Mouse (Mus musculus) adrenal gland, postnatal 25 days (tissue): Measurements from ENCODE around the gene C5ar1. TPM values are rescaled to one million over a fixed set of nuclear protein-coding genes. Genes with fewer than 3 reads are reported as not detected.
A peak's percentile ranks its signal among the peaks of the same experiment; 100 is the strongest.
"Not testable (repeated sequence)": the region's sequence is repeated elsewhere in the genome, so short reads cannot be mapped to it uniquely, and the experiment has no call there.

Source experiments
- DNase-seq: peaks from one replicate; pipeline ENCODE4 v3.0.0; 2021; ENCODE audit warnings: mixed read lengths
- long read RNA-seq: library from polyadenylated mRNA; stranded (forward); transcript quantifications from one replicate; pipeline ENCODE4 v2.0.0, GENCODE M21; 2021
- total RNA-seq: library from RNA; stranded (reverse); gene quantifications from 2 replicates; pipeline ENCODE4 v1.2.3, GENCODE M21; 2021

C5ar1 gene
- total RNA-seq: 2.0 and 3.2 TPM in 2 replicates
- long read RNA-seq, transcript C5ar1-202 (2 exons, 2,540 nt): major isoform, 10 of 13 reads
- long read RNA-seq, partial matches to known transcripts: 0 of 13 reads
- long read RNA-seq, other reads (novel, unspliced or antisense): 3 of 13 reads

DNA sequence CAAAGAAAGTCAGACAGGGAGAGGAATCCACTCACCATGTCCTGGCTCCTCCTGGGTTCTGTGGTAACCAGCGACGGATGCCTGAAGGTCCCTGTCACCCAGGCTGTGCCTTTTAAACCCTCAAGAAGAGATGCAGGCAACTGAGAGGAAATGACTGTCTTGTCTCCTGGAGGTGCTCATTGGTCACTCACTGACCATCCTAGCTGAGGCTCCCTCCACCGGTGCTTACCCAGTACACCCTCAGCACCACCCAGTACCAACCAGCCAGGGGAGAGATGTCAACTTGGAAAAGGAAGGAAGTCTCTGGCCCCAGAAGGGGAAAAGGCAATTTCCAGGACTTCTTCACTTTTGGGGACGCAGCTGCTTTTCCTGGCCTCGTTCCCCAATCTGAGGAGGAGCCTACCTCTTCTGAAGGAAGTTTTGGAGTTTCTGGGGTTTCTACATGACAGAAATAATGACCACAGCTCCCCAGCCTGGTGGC is at the start of gene C5ar1:
C5ar1 (minus strand) TSS at position 431 of the 481 bp plus-strand sequence.
- DNase-seq: no peak

DNA sequence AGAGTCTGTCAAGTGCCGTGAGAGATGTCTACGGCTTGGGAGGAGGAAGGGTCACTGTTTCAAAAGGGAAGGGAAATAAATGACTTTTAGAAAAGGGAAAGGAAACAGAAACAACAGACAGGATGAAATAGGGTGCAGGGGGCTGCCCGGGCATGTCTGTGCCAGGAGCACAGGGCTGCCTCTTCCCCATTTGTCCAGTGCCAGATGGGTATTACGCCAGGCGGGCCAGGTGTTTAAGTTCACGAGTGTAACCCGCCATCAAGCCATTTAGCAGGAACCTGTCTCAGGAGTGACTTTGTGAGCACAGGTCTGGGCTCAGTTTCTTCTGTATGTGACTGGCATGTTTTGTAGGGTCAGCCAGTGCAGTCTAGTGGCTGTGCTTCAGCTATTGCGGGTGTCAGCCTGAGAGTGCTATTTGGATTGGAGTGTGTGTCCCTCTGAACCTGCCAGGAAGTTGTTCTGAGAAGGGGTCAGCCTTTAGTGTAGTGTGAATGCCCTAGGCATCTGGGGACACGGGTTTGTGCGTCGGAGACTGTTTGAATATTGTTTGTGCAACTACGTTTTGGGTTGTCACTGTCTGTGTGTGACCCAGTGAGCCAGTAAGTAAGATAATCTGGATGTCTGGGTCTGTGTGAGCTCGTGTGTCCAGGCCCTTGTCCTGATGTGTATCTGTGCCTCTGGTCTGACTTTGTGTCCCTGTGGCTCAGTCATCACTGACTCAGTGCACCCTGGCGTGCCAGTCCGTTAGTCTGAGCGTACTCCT is 49.4 kb upstream of the C5ar1 start:
- no peak for DNase-seq

DNA sequence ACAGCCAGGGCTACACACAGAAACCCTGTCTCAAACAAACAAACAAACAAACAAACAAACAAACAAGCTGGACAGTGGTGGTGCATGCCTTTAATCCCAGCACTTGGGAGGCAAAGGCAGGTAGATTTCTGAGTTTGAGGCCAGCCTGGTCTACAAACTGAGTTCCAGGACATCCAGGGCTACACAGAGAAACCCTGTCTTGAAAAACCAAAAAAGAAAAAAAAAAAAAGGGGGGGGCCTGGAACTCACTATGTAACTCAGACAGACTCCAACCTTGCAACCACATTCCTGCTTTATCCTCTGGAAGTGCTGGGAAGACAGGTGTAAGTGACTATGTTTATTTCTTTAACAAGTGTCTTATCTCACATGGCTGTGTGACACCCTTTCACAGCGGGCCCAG is 48.8 kb upstream of the C5ar1 start, which contains the start of gene Bbc3:
Bbc3 (plus strand) TSS at position 301 of the 400 bp plus-strand sequence.
- not testable (repeated sequence) for DNase-seq

DNA sequence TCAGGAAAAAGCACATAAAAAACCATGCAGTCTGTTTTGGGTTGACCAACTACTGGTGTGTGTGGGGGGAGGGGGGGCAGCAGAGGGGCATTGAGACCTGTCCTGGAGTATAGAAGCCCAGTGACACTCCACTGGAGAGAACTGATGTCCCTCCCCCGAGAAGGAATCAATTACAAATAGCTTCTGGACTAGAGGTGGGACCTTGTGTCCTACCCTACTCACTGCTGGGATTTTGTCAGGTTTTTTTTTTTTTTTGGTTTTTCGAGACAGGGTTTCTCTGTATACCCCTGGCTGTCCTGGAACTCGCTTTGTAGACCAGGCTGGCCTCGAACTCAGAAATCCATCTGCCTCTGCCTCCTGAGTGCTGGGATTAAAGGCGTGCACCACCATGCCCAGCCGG is 47.8 kb upstream of the C5ar1 start:
- not testable (repeated sequence) for DNase-seq

DNA sequence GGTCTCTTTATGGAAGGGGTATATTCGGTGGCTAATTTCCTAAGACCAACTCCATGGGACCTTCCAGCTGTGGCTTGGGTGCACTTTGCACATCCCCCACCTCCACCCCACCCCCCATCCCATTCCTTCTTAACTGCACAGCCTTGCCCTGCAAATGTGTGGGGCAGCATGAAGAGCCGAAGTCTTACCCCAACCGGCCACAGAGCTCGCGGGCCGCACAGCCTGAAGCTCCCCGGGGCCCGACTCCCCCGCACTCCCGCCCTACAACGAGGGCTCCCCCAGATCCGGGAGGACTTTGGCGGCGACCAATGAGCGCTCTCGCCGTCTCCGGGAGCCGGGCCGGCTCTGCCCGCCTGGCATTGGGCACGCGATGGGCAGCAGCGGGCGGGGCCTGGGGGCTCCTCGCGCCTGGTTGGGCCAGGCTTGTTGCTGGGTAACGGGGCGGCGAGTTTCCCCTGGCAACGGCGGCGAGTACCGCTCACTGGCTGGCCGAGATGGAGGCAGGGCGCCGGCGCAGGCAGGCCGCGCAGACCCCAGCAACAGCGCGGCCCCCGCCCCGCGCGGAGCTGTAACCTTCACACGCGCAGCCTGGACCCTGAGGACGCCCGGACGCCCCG is 40.2 kb upstream of the C5ar1 start:
- peak; percentile 97 for DNase-seq

DNA sequence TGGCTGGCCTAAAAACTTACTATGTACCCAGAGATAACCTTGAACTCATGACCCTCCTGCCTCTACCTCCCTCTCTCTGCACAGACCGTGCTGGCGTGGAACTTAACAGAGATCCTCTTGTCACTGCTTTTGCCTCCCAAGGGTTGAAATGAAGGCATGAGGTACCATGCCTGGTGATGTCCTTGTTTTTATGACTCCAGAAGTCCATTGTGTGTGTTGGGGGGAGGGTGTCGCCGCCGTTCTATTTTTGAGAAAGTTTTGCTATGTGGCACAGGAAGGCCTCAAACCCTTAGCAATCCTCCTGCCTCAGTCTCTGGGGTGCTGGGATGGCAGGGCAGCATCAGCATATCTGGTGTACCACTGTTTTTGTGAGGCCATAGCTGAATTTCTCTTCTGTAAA is 39.6 kb upstream of the C5ar1 start:
- no peak for DNase-seq

DNA sequence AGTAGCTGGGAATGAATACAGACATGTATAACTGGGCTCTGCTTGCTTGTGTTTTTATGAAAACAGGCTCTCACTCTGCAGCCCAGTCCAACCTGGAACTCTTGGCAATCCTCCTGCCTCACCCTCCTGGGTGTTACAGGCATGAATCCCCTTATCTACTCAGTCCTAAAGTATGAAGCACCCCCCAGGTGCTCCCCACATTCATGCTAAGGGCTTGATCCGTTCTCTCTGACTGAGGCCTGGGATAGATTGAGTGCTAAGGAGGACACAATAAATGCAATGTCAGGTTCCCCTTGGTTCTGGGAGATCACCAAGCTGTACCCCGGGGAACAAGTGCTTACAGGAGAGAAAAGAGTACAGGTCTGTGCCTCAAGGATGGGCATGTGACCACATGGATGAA is 38.3 kb upstream of the C5ar1 start:
- no peak for DNase-seq

DNA sequence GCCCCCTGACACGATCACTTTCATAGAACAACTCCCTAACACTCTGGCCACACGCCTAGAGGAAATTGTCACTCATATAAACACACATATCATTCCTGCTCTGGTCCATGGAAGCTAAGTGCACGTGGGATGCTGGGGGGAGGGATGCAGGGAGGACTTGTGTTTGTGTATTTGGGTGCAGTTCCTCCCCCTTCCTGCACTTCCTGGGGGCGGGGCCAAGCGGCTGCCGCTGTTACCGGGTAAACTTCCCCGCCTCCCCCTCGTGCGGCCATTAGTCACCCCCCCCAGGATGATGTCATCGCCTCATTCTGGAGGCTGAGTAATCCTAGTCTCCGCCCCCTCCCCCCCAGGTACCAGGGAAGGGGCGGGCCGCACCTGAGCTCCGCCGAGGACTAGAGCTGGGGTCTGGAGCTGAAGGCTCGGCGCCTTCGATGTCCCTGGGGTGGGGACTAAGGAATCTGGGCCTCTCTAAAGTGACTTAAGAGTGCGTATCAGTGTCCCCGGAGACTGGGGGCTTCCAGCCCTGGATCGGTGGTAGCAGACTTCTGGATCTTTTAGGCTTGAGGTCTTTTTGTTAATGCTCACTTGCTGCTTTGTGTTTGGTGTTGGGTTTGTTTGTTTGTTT is 37.5 kb upstream of the C5ar1 start:
- peak; percentile 92 for DNase-seq

DNA sequence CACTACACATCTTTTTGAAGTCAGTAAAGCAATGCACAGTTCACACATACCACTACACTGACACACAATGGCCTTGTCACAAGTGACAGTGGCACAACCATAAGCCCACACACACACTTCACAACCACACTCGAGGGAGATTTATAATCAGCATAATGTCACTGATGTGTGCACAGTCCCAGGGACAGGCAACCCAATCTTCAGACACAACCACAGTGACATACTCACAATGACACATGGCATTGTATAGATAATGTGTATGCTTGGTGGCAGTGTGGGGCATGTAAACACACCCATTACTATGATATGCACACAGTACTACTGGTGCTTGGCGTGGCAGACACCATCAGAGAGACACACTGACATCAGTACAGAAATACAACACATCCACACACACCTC is 36.8 kb upstream of the C5ar1 start:
- no peak for DNase-seq

DNA sequence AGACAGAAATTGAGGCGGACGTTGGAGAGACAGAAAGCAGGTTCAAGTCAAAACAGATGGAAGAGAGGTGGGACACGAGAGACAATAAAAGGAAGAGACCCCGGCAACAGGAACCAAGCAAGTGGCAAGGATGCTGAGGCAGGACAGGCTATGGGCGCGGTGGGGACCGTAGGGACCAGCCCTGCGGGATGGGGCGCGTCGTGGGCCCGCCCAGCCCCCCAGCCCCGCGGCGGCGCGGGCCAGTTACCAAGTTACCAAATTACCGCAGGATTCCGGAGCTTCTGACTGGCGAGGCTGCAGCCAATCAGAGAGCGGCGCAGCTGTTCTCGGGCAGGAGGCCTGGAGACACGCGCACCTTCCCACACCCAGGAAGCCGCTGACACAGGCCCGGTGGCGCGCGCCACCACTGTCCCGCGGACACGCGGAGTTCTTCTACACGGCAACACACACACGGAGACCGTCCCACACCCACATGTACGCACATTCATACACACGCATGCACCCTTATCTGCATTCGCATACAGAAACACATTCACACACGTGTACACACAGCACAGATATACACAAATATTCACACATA is 36.1 kb upstream of the C5ar1 start:
- peak; percentile 85 for DNase-seq

DNA sequence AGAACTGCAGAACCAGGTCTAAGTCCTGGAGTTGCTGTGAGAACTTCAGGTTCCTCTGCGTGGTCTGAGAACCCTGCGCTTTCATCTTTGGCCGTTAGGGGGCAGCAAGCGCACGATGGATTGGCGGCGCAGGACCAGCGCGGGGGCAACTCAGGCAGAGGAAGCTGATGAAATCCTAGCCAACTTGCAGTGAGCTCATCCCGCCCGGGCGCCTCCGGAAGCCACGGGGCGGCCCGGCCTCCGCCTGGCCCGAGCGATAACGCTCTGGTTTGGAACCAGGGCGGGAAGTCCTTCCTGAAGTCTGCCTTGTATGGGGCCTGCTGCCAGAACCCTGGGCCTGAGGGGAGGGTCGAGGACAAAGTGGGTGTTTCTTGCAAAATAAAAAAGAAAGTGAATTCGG is 35.5 kb upstream of the C5ar1 start:
- DNase-seq: peak; percentile 94

DNA sequence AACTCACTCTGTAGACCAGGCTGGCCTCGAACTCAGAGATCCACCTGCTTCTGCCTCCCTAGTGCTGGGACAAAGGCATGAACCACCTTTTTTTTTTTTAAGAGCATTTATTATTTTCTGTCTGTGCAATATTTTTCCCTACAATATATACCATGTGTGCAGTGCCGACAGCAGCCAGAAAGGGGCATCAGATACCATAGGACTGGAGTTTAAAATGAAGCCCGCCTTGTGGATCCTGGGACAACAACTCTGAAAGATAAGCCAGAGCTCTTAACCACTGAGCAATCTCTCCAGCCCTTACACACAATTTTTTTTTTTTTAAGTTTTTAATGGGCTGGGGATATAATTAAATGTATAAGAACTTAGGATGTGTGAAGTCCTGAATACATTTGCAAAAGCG is 35.0 kb upstream of the C5ar1 start:
- no peak for DNase-seq

DNA sequence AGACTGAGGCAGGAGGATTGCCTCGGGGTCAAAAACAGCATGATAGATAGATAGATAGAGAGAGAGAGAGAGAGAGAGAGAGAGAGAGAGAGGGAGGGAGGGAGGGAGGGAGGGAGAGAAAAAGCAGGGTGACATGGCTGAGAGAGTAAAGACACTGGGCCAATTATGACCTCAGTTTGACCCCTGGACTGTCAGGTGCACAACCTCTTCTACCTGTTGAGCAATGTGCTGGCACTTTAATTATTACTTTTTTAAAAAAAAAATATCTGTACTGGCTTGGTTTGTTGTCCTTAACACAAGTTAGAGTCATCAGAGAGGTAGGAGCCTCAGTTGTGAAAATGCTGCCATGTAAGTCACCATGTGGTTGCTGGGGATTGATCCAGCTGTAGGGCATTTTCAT is 28.5 kb upstream of the C5ar1 start:
- DNase-seq: no peak

DNA sequence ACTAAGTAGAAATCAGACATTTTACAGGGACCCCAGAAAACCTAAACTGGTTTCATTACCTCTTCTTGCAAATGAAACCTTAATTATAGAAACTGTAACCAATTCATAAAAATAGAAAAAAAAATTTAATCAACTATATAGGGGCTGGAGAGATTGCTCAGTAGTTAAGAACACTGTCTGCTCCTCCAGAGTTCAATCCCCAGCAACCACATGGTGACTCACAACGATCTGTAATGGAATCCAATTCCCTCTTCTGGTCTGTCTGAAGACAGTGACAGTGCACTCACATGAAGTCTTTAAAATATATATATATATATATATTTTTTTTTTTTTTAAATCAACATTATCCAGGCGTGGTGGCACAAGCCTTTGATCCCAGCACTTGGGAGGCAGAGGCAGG is 27.7 kb upstream of the C5ar1 start:
- DNase-seq: no peak

DNA sequence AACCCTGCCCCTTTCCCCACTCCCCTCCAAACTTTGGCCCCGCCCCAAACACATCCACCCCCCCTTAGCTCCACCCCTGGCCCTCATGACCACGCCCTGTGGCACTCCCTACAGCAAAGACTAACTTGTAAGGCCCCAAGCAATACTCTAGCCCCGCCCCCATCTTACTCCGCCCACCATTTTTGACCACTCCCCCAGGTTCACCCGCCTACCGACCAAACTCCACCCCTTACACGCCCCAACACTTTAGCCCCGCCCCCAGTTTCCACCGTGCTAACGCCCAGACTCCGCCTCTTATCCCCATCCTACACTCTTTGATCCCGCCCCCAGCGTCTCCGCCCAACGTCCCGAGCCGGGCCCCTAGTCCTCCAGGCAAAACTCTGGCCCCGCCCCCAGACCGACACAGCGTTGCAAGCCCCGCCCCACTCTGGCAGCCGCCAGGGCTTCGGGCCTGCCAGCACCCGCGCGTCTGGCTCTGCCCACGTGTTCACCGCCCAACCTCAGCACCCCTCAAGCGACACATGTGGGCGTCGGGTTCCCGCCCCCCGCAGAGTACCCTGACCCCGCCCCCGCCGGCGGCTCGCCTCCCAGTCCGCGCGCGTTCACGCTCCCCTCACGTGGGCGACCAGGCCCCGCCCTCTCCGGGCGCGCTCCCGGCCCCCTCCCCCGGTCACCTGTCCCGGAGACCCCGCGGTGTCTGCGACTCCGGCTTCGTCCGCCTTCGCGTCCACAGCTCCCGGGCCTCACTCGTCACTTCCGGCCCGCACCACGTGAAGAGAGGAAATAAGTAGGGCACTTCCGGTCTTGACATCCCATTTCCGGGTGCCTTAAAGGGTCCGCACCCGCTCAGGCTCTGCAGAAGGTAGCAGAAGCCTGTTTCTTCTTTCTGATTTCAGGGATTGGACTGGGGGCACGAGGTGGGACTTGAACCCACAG is 27.0 kb upstream of the C5ar1 start, which contains the start of gene Ccdc9:
Ccdc9 (minus strand) TSS at position 770 of the 936 bp plus-strand sequence.
- DNase-seq: peak; percentile 100

DNA sequence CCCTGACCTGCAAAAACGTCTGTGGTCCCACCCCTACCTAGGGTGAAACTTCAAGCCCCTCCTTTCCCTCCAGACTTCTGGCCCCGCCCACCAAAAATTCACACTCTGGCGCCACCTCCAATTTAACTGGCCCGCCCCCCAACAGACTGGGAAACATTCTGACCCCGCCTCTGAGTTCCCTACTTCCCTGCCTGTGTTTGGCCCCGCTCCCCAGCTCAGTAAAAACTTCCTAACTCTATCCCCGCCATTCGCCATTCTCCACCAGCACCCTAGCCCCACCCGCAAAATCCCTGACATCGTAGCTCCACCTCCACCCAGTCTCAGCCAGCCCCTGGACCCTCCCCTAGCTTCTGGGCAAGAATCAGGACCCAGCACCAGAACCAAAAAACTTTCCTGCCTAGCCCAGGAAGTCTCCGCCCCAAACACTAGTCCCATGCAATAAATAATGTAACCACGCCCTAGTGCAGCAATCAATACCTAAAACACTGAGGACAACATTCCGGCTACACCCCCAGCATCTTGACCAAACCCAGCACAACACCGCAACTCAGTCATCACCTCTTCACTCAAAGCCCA is 26.2 kb upstream of the C5ar1 start:
- DNase-seq: peak; percentile 54

DNA sequence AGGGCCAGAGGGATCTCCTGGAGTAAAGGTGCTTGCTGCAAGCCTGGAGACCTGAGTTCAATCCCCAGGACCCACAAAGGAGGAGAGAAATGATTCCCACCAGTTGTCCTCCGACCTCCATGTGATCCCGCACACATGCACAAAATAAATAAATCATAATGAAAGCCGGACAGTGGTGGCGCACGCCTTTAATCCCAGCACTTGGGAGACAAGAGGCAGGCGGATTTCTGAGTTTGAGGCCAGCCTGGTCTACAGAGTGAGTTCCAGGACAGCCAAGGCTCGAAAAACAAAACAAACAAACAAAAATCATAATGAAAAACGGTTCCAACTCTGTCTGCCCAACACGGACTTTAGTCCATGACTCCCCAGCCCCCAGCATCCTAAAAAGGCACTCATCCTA is 25.6 kb upstream of the C5ar1 start:
- no peak for DNase-seq

DNA sequence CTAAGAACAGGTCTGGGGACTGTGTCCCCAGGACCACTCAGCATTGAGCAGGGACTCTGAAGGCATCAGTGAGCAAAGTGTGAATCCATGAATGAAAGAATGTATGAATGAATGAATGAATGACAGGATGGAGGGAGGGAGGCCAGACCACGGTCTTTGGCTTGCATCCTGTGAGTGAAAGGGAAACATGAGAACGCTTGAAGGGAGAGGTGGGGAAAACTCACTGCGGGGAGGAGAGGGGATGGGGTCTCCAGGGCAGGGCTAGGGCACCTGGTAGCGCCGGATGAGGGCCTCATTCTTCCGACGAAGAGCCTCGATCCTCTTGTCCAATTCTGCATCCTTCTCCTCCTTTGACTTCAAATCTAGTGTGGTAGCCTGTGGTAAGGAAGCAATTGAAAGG is 24.7 kb upstream of the C5ar1 start:
- no peak for DNase-seq

DNA sequence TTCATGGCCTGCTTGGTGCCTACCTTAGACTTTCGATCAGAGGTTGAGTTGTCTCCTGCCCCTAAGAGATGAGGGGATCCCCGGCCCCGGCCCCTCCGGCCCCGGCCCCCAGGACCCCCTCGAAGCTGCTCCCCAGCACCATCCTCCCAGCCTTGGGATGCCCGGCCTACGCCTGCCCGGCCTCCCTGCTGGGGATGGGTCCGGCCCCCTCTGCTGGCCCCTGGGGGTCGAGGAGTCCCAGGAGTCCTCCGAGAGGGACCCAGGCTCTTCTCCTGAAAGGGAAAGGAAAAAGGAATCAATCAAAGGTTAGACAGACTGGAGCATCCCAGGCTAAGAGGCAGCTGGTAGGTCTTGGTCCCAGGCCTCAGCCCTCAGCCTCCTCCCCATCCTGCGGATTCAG is 23.0 kb upstream of the C5ar1 start:
- no peak for DNase-seq

DNA sequence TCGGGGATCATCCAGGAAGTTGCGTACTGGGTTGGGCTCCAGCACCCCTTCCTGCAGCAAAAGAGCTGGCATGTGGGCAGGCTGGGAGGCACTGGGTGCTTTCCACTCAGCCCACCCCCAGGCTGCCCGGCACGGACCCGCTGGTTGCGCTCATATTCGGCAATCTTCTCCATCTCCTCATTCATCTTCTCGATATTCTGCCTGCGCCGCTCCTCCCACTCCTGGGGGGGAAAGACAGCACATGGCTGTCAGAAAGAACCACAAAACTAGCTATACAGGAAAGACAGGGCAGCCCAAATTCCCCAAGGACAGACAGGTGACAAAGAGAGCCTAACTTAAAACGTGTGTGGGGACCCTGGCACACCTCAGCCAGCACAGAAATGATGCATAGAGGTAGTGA is 21.4 kb upstream of the C5ar1 start:
- DNase-seq: no peak
